Mouse (Mus musculus) liver, adult 2 months (tissue): Measurements from ENCODE around the gene Nup107.

Source experiments
- CTCF ChIP-seq: fragments of 200-500 bp; IDR thresholded peaks from 2 replicates; pipeline ENCODE4 v1.5.1; 2011; ENCODE audit warnings: low read depth, low read length, control low read depth
- POLR2A ChIP-seq: fragments of 200-500 bp; IDR thresholded peaks from 2 replicates; pipeline ENCODE4 v1.6.1; 2011; ENCODE audit warnings: low read length, control low read depth; ENCODE audit not compliant: insufficient read depth; ENCODE audit errors: extremely low read depth

DNA sequence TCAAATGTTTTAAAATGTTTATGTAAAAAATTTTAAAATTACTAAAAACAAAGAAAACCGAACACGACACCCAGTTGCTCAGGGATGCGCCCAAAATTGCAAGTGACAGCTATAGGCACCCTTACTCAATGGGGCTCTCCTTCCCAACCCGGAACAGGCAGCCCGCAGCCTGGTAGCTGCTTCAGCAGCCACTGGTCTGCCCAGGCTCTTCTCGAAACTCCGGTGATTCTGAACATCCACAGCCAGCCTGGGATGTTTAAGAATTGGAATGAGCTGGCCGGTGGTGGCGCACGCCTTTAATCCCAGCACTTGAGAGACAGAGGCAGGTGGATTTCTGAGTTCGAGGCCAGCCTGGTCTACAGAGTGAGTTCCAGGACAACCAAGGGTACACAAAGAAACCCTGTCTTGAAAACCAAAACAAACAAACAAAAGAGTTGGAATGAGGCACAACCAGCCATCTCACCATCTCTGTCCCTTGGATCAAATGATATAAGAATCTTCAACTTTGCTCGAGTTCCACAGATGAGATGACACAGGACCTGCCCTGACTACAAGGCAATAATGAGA, 61.8 kb downstream of the Nup107 start:
- TF ChIP-seq POLR2A = no peak
- no peak for TF ChIP-seq CTCF
